Mouse (Mus musculus): ENCODE data around the gene 4930470P17Rik. TPM values are rescaled to one million over a fixed set of nuclear protein-coding genes. Genes with fewer than 3 reads are reported as not detected.
A peak's percentile ranks its signal among the peaks of the same experiment; 100 is the strongest.
"Not testable (repeated sequence)": the region's sequence is repeated elsewhere in the genome, so short reads cannot be mapped to it uniquely, and the experiment has no call there.

4930470P17Rik gene
- total RNA-seq (2021), result not detected
- long read RNA-seq, experiment 1, result 0 reads
- long read RNA-seq, experiment 2, result 0 reads

DNA sequence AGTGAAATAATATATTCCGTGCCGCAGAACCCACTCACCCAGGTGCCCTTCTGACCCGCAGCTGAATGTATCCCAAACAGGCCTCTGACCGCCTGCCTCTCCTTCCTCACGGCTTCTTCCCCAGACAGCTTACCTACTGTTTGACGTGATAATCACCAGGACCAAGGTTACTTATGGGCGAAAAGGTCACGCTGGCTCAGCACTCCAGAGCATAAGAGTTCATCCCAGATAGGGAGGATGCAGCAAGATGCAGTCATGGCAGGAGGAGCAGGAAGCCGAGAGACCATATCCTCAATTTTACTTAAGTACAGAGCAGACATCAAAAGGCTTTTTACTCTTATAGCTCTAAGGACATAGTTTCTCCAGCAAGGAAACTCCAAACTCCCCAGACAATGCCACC lies at the start of gene 4930470P17Rik:
Gene 4930470P17Rik (minus strand): TSS at position 101 of the 400 bp plus-strand sequence.
- no peak for DNase-seq (ENCODE audit: low spot score in 2 of 2)

DNA sequence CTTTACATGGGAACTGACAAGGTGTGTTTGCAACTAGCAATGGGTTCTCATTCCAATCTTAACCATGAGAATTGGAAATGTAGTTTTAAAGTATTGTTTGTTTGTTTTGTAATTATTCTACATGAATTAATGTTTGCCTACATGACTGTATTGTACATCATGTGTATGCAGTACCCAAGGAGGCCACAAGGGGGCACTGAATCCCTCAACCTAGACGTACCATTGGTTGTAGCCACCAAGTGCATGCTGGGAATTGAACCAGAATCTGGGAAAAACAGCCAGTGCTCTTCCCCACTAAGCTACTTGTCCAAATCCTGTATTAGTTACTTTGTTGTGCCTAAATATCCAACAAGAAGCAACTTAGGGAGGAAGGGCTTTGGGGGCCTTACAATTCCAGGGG lies 49.7 kb upstream of the 4930470P17Rik start:
- DNase-seq (ENCODE audit: low spot score in 2 of 2), result no peak

DNA sequence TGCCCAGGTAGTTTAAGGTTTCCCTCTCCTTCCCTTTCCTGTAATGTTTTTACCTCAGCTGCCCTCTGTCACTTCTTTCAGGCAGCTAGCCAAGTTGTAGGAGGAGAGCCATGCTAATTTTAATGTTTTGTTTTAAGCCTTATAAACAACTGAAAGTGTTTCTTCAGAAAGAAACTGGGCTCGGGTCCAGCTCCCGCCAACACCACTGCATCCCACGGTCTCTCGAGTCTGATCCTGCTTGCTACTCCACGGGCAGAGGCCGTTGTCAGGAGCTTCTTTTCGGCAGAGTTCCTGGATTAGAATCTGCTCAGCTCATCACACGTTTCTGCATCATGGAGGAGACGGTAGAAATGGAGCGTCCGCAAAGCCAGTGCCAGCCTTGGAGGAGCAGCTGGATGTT lies 46.7 kb upstream of the 4930470P17Rik start:
- peak in 1 of 2 experiments; percentile 16 for DNase-seq (ENCODE audit: low spot score in 2 of 2)

DNA sequence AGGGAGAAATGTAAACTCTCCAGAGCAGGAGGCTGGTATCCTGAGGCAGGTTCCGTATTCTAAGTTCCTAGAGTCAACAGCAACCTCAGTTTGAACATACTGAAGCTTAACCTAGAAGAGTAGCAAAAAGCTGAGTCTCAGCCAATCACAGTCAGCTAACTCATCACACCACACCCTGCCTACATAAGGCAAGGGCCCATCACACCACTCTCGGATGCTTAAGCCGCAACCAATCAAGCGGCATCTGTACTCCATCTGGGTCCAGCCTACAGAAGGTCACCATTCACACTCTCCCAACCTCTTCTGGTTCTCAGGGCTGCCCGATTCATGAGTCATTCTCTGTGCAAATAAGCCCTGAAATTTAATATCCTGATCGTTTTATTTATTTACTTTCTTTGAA lies 44.4 kb upstream of the 4930470P17Rik start:
- no peak for DNase-seq (ENCODE audit: low spot score in 2 of 2)

DNA sequence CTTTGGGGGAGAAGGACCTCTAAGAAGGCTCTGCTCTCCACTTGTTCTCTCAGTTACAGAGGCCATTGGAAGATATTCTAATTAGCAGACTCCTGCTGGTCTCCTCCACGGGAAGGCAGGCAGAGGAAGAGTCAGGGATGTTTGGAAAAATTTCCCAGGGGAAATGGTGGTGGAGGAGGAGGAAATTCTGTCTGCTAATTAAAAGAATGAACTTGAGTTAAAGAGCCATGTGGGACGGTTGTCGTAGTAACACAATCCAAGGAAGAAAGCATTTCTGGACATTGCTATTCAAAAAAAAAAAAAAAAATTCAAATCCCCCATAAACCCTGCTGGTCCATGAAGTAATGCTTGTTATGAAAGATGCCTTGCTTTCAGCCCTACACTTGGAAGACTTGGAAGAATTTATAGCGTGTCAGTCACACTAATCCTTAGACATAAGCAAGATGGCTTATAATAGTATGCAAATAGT lies 40.6 kb upstream of the 4930470P17Rik start:
- DNase-seq (ENCODE audit: low spot score in 2 of 2), result no peak

DNA sequence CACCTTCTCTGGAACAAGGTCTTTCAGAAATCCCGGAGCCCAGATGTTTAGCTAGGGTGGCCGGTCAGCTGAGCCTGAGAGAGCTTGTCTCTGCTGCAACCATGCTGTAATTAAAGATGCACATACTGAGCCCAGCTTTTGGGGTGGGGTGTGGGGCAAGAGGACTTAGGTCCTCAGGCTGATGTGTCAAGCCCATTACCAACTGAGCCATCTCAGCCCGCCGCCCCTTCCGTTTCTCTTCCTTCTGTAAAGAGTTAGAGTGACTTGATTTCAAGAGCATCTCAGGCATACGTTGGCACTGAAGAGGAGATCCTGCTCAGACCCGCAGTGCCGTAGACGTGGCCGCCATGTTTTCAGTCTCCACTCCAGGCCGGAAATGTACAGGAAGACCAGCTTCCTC lies 38.5 kb upstream of the 4930470P17Rik start:
- DNase-seq (ENCODE audit: low spot score in 2 of 2), result no peak

DNA sequence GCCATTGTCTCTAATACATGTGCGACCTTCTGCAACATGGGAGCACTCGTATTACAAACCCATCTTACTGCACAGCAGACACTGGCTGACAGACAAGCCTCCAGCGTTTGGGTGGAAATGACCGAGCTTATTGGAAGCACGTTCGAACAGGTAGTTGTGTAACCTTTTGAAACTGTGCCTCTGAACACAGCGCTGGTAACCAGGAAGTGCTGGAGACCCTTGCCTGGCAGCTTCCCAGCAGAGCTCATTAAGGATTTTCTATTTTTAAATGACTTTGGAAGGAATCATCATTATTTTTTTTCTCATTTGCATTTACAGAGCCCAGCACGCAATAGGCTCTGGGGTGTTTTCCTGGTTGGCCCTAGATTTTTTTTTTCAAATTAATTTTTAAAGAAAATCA lies 36.9 kb upstream of the 4930470P17Rik start:
- DNase-seq (ENCODE audit: low spot score in 2 of 2), result no peak

DNA sequence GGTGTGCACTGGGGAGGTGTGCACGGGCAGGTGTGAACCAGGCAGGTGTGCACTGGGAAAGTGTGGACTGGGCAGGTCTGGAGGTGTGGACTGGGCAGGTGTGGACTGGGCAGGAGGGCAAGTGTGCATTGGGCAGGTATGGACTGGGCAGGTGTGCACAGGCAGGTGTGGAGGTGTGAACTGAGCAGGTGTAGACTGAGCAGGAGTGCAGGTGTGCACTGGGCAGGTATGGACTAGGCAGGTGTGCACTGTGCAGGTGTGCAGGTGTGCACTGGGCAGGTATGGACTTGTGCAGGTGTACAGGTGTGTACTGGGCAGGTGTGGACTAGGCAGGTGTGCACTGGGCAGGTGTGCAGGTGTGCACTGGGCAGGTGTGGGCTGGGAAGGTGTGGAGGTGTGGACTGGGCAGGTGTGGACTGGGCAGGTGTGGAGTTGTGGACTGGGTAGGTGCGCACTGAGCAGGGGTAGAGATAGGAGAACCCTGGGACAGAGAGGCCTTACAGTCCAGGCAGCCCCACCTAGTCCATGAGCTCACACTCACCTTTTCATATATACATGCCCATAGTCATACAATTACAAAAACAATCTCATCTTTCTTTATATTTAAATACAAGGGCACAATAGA lies 31.3 kb upstream of the 4930470P17Rik start:
- no peak for DNase-seq (ENCODE audit: low spot score in 2 of 2)

DNA sequence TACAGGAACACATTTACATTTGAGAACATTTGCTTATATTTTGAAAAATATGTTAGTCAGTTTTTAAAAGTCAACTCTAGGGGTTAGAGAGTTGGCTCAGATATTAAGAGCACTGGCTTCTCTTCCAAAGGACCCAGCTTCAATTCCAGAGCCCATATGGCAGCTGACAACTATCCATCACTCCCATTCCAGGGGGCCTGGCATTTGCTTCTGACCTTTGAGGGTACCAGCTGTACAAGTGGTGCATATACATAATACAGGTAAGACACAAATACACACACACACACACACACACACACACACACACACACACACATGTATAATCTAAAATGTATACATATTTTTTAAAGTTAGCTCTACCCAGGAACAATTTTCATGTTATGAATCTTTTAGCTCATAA lies 30.6 kb upstream of the 4930470P17Rik start:
- DNase-seq (ENCODE audit: low spot score in 2 of 2), result no peak

DNA sequence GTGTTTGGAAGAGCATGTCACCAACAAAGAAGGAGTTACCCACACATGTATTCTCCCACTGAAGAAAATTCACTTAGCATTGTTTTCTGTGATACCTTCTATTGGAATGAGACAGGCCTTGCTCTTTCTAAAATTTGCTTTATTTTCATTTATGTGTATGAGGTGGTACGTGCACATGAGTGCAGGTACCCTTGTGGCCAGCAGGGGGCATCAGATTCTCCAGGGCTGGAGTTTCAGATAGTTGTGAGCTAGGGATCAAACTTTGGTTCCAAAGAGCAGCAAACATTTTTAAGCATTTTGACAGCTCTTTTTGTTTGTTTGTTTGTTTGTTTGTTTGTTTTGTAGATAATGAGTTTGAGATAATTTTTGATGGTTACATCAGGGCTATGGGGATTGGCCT lies 29.6 kb upstream of the 4930470P17Rik start:
- no peak for DNase-seq (ENCODE audit: low spot score in 2 of 2)

DNA sequence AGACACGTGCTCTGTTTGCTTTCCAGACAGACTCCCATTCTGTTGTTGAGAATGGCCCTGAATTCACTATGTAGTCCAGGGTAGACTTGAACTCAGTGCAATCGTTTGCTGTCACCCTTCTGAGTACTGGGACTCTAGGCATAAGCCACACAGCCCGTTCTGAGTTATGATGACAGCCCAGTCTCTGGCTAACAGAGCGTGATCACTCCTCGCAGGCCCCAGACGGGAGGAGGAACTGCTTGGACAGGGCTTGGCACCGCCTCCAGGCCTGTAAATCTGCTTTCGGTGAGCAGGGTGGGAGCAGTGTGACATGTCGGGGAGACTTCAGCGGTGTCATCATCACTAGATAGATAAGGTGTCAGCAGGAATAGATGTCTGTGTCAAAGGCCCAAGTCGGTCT lies 28.7 kb upstream of the 4930470P17Rik start:
- no peak for DNase-seq (ENCODE audit: low spot score in 2 of 2)

DNA sequence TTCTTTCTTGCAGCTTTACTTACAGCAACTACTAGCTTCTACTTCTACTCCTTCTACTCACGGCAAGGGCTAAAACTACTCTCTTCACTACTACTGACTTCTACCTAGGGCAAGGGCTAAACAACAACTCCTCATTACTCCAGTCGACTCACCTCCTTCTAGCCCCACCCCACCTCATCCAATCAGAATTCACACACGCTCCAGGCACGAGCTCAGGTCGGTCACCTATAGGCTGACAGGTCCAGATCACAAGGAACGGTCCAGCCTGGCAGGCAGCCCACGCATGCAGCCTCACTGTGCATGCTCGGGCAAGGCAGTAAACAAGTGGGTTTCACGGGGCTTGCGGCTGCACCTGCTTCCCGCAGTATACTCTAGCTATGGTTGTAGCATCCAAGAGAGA lies 26.2 kb upstream of the 4930470P17Rik start:
- not testable (repeated sequence) for DNase-seq (ENCODE audit: low spot score in 2 of 2)

DNA sequence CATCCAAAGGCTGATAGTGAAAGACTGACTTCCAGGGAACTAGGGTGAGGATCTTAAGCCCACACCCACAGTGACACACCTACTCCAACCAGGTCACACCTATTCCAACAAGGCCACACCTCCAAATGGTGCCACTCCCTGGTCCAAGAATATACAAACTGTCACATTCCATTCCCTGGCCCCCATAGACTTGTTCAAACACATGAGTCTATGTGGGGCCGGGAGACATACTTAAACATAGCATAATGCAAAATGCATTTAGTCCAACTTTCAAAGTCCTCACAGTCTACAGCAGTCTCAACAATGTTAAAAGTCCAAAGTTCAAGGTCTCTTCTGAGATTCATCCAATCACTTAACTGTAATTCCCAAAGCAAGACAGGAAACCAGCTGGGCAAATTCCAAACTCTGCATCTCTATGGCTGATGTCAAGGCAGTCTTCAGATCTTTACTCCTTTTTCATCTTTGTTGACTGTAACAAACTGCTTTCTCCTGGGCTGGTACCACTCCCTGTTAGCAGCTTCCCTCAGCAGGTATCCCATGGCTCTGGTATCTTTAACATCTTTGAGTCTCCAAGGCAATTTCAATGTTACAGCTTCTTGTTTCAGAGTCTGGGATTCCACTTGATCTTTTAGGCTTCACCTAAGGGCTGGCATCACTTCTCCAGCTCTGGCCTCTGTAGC lies 22.5 kb upstream of the 4930470P17Rik start:
- not testable (repeated sequence) for DNase-seq (ENCODE audit: low spot score in 2 of 2)

DNA sequence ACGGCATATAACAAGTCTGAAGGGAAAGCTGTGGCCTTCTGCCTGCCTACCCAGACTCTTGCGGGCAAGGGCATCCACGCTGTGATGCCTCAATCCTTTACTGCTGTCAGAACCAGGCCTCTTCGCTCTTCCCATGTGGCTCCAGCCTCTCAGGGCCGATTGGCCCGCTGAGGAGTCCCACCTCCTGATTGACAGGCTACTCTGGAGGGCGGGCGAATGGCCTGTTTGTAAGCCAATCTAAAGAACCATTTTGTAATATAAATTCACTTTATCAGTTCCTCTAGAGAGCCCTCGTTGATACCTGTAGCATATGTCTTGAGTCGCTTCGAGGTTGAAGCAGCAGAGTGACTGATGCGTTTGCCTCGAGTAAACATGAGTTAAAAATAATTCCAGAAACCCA lies 21.2 kb upstream of the 4930470P17Rik start:
- DNase-seq (ENCODE audit: low spot score in 2 of 2), result no peak

DNA sequence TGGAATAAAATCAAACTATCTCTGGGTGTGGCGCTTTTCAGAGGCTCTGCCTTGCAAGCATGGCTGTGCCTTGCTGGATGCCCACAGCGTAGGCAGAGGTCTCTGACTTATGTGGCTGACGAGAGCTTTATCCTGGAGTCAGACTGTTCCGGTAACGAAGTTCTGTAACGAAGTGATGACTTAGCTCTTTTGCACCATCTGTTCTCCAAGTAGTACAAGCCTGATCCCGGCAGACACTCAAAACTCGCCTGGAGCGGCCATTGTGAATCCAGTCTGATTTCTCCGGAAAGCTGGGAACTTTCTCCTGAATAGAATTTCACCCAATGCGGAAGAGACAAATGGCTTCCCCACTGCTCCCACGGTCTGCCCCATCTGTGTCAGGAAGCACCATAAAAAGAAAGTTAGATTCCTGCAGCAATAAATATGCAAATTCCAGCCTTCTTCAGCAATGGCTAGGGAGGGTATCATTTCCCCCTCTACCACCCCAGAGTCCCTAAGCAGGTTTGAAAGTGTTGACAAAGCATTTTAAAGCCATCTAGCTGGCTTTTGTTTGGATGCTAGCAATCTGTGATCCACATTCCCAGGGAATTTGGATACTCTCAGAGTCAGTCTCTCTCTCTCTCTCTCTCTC lies 17.2 kb upstream of the 4930470P17Rik start:
- DNase-seq (ENCODE audit: low spot score in 2 of 2), result no peak

DNA sequence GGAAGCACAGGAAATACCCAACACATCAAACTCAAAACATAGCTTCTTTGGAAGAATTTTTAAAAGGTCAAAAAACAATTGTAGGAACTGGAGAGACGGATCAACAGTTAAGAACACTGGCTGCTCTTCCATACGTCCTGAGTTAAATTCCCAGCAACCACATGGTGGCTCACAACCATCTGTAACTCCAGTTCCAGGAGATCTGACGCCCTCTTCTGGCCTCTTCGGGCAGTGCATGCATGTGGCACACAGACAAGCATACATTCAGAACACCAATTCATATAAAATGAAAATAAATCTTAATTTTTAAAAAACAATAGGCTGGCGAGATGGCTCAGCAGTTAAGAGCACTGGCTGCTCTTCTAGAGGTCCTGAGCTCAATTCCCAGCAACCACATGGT lies 10.0 kb upstream of the 4930470P17Rik start:
- not testable (repeated sequence) for DNase-seq (ENCODE audit: low spot score in 2 of 2)

DNA sequence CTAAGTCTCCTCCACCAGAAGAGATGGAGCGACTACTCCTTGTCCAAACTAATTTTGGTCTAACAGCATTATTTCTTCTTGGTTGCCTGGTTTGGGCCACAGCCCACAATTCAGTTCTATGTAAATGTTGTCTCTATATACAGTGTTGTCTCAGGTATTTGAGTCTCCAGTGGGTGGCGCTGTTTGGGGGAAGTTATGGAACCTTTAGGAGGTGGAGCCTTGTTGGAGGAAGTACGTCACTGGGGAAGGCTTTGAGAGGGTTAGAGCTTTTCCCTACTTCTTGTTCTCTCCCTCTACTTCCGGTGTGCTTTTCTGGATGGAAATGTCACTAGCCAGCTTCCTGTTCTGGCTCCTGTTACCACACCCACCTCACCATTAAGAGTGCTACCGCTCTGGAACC lies 646 bp downstream of the 4930470P17Rik start:
- DNase-seq (ENCODE audit: low spot score in 2 of 2), result no peak

DNA sequence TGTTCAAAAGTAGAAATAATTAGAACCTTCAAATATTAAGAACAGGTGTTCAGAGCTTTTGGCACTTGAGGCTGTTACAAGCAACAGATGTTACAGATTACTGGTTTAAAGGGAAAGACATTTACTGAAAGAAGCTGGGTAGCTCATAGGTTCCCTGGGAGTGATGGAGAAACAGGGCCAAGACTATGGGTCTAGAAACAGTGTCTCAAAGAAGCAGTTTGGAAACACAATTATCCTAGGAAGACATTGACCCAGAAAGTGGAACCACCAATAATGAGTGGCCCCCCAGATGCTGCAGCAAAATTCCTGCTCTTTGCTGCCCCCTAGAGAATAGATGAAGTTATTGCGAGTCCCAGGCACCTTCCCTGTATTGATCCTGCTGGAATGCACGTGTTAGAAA lies 4.2 kb downstream of the 4930470P17Rik start:
- no peak for DNase-seq (ENCODE audit: low spot score in 2 of 2)

DNA sequence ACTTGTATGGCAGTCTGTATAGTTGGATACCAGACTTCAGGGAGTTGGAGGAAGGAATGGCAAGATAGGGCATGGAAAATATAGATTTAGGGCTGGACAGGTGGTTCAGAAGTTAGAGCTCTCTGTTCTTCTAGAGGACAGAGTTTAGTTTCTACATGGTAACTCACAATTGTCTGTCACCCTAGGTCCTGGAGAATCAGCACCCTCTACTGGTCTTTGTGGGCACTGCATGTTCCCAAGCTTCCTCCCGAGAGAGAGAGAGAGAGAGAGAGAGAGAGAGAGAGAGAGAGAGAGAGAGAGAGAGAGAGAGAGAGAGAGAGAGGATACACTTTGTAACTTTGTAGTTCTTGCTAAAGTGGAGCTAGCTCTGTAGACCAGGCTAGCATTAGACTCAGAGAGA lies 5.1 kb downstream of the 4930470P17Rik start:
- peak; percentile 41 to 62 for DNase-seq (ENCODE audit: low spot score in 2 of 2)

DNA sequence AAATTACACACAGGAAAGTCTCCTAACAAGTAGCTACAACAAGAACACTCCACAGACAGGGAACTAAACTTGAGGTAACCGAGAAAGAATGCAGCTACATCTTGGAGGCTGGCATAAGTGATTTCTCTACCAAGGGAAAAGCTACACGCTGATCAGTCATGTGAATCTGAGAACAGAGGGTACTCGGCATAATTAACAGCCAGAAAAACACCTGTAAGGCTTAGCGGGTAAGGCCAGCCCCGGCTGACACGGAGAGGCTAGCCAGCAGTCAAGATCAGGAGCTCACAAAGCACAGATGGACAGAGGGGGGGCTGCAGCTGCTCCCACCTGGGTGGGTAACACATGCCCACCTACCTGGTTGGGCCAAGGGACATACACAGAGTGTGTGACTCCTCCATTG lies 9.7 kb downstream of the 4930470P17Rik start:
- DNase-seq (ENCODE audit: low spot score in 2 of 2), result no peak

DNA sequence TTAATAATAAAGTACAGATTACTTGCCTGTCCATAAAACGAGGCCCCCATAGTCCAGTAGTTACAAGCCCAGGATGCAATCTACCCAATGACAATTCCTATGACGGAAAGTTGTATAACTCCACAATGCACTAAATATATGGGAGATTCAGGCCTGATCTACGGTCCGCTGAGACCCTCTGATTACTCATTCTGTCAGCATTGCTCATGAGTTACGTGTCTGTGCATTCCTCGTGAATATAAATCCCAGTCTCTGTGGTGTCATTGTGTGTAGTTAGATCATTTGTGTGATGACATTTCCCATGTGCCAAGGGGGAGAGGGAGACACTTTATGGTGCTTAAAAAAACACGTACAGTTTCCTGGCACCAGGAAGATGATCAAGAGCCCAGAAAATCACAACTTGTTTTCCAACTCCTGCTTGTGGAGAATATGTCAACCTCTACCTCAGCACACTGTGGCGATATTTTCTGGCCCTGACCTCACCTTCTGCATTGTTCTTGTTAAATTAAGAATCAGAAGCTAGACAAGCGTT lies 13.4 kb downstream of the 4930470P17Rik start:
- DNase-seq (ENCODE audit: low spot score in 2 of 2), result no peak

DNA sequence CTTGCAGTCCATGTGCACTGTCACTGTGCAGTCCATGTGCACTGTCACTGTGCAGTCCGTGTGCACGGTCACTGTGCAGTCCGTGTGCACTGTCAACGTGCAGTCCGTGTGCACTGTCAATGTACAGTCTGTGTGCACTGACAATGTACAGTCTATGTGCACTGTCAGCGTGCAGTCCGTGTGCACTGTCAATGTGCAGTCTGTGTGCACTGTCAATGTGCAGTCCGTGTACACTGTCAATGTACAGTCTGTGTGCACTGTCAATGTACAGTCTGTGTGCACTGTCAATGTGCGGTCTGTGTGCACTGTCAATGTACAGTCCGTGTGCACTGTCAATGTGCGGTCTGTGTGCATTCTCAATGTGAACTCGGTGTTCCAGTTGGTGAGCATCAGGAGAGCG lies 17.1 kb downstream of the 4930470P17Rik start:
- no peak for DNase-seq (ENCODE audit: low spot score in 2 of 2)

Data from gastrocnemius, postnatal 4 days (tissue).